Mouse (Mus musculus) frontal cortex, adult (tissue): ENCODE measurements around the gene Pfkl.
"Not testable (repeated sequence)": the region's sequence is repeated elsewhere in the genome, so short reads cannot be mapped to it uniquely, and the experiment has no call there.

Source experiments
- ATAC-seq: cut with Nextera tagmentation; 2 replicates; pipeline ENCODE4 v1.9.2; 2017; ENCODE audit warnings: mild to moderate bottlenecking, moderate library complexity, mixed read lengths; ENCODE audit not compliant: low TSS enrichment

The Pfkl gene

DNA sequence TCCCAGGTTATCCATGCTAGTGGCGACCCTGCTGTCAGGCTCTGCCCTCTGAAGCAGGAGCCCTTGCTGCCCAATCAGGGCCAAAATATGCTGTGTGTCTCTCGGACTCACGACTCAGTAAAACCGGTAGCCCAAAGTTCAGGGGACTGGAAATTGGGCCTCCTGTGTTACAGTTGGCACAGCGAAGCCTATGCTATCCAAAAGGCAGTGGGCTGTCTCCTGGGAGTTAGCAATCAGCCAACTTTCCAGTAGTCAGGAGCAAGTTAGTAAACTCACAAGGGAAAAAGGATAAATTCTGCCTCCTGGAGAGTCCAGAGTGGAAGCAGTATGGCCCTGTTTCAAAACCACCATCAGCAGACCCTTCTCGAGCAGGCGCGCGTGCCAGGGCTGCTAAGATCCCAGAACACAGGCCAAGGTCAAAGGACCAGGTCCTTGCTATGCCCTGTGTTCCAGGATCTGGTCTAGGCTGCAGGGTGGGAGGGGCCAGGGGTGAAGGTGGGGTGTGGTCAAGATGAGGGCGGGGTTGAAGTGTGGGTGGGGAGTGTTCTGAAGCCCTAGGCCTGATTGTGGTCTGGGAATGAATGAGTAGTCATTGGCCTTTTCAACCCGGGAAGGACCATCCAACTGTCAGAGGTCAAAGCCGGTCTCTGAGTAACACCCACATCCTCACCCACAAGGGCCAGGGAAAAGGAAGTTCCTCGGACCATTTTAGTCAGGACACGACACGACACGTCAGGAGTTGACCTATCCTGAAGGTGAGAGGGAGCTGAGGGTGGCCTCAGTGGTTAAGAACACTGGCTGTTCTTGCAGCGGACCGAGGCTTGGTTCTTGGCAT is 3.0 kb upstream of the Pfkl start:
- ATAC-seq, result no peak

DNA sequence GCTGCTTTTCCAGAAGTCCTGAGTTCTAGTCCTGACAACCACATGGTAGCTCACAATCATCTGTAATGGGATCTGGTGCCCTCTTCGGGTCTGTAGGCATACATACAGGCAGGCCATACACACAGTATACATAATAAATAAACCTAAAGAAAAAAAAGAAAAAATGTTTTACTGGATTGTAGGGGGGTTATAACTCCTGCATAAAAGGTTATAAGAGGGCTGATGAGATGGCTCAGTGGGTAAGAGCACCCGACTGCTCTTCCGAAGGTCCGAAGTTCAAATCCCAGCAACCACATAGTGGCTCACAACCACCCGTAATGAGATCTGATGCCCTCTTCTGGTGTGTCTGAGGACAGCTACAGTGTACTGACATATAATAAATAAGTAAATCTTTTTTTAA is 1.2 kb upstream of the Pfkl start:
- not testable (repeated sequence) for ATAC-seq

DNA sequence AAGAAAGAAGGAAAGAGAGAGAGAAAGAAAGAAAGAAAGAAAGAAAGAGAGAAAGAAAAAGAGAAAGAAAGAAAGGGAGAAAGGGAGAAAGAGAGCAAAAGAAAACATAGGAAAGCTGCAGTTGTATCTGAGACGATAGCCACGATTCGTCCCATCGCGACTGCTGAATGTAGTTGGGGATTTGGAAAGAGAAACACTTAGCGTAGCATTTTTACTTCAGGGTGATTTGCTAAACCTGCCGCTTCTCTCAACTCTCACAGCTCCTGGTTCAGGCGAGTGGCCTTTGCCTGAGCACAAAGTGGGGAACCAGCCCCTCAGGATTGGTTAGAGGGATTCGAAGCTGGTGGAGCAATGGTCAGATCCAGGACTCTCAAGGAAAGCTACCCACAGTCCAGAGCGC is 452 bp upstream of the Pfkl start:
- ATAC-seq, result no peak

DNA sequence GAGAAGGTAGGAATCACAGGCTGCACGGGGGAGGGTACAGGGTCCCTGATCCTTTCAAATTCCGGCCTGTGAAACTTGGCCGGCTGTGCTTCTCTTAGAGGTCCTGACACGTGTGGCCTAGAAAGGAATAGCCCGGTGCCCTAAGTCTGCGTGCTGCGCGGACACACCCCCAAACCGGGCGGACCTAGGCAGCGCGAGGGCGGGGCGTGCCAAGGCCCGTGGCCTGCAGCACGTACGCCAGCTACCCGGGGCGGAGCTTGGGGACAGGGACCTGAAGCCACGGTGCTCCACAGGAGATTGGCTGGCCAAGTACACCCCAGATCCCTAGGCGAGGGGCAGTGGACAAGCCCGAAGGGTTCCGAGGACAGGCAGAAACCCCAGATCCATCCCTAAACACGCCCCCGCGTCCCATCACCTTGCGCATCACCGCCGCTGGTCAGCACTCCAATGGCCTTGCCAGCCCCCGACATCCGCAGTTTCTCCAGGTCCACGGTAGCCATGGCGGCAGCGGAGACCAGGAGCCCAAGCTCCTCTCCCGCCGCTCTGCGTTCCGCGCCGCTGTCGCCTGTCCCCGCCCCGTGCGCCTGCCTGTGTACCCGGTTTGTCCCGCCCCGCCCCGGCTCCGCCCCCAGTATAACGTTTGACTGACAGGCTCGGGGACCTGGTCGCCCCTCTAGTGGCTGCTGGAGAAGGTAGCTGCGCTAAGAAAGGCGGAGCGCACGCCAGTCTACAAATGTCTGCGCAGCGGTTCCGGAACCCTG is 519 bp downstream of the Pfkl start:
- peak; percentile 86 for ATAC-seq

DNA sequence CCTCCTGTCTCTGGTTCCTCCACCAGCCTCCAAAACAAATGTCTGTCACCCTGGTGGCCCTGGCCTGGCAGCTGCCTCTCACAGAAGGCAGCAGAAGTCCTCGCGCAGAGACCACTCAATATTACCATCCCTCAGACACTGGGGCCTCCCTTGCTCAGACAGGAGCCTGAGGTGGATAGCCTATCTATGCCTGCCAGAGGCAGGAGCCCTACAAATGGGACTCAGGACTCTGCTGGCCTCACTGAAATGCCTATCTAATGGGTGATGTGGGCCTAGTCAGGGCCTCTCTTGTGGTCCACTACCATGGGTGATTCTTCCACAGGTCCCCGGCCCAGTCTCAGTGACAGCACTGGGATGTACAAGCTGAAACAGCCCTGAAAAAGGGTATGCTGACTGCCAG is 1.7 kb downstream of the Pfkl start:
- no peak for ATAC-seq

DNA sequence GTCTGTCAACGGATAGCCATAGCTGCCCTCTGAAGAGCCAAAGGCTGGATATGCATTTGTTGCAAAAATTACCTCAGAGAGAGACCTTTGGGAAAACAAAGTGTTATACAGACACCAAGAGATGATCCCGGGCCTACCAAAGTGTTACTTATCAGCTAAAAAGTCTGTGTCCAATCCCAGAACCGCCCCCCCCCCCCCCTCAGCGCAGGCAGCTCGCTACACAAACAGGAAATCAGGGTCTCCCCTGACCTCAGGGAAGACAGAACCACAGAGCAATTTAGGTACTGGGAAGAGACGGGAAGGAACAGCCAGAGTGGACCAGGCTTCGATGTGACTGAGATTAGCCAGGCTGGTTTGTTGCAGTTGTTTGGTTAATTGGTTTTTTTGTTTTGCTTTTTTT is 2.7 kb downstream of the Pfkl start:
- no peak for ATAC-seq

DNA sequence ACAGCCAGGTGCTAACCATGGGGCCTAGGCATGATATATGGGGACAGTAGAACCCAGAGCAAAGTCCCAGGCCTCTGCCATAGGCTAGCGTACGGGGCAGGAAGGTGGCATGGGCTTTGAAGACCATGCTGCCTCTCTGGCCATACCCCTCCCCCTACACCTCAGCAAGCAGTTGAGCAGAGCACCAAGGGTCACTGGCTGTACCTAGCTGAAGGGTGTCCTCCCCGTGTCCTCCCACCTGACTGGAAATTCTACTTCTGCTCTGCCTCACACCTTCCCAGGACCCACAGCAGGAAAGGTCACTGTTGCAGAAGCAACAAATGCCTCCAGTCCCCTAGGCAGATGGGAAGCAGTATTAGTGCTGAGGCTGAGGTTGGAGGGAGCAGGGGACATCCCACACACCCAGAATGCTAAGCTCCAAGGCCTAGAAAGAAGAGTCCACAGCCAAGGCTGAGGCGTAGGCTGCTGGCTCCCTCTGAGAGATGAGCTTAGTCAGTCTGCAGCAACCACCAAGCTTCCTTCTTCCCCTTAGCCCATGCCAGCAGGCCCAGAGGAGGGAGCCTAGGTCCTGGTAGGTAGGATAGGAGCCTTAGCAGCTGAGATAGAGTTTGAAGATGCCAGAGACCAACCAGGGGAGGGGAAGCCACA is 4.0 kb downstream of the Pfkl start:
- peak; percentile 4; the same call in 1 of the 2 replicates for ATAC-seq

DNA sequence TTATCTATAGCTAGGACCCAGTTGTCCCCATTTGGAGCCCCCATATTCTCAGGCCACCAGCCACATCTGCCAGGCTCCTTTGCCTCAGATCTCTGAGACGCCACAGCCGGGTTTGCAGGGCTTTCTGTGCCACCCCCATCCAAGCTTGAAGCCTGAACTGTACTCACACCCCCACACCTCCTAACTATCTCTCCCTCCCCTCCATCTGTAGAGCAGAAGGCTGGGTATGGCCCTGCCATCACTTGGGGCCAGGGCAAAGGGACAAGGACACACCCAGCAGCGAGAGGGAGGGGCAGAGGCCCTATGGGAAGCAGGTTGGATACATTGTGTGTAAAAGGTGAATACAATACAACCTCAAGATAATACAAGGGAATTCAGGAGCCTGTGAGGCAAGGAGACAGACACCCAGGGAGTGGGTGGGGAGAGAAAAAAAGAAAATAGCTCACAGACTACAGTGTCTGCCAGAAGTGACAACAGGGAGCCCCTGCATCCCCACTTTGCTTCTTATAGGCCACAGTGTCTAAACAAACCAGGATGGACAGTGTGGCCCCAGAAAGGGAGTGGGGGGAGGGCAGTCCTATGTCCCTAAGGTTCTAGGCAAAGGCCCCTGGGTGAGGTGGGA is 5.3 kb downstream of the Pfkl start:
- peak; percentile 24 for ATAC-seq

DNA sequence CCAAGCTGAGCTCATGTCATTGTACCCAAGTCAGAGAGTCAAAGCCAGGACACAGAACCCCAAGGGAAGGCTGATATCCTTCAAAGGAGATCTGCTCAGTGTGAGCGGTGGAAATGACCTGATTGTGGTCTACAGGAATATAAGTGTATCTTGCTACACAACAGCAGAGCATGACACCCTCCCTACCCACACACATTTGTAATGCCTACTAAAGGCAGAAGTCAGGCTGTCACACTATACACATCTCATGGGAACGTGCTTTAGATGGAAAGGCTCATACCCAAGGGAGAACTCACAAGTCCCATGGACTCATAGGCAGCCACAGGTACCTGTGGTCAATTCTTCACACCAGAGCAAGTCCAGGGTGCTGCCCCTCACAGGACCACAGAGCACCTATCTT is 7.6 kb downstream of the Pfkl start:
- peak; percentile 8; the same call in 1 of the 2 replicates for ATAC-seq

DNA sequence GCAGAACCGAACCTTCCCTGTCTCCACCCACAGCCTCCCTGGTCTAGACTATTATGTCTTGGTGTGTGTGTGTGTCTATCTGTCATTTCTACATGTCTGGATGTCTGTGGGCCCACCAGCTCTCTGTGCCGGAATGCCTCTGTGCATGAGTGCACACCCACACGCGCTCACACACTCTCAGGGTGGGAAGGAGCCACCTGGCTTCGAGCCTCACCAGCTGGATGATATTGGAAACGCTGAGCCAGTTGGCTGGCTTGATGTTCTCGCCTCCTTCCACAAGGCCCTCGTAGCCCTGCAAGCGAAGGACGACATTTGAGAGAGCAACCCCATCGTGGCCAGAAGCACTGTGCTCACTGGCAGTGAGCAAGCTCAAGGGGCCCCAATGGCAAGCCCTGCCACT is 8.1 kb downstream of the Pfkl start:
- ATAC-seq, result peak; percentile 78

DNA sequence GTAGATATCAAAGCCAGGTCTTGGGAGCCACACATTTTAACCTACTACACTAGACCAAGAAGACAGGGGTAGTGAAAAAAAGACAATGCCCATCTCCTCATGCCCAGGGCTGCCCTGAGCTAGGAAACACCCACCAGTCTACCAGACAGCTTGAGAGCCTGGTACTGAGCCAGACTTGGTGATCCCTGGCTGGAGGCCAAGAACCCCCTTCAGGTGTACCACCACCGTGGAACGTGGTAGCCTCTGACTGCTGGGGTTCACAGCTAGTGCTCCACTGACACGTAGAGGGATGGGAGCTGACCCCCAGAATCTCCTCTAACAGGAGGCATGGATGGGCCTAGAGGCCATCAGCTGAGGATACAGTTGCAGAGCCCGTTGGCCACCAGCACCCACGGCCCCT is 9.7 kb downstream of the Pfkl start:
- no peak for ATAC-seq

DNA sequence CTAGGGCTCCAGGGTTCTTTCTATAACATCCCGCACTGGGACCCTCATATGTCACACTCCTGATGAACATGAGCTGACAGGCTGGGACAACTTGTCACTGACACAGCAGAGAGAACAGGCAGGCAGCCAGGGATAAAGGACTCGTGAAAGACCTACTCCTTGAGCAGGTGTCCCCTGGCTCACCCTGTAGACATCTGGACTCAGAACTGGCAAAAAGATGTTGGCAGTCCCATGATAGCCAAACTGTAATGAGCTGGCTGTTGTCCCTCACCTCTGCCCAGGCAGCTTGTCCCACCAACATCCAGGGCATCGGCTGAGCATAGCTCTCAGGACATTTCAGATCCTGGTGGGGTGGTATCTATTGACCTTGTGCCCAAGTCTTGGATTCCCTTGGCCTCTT is 14.2 kb downstream of the Pfkl start:
- no peak for ATAC-seq

DNA sequence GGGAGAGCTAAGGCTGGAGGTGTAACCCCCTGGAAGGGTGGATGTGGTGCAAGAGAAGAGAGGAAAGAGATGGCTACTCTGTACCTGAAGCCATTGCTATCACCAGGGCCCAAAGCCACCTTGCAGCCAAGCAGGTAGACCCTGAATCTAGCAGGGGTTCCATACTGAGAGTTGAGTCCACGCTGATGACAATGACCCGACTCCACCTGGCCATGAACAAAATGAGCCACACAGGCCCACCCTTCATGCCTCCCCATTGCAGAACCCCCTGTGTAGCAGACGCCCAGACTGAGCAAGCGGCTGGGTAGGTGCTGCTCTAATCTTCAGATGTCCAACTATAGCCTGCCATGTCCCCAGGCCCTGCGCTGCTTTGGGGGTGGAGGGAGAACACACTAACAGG is 24.1 kb downstream of the Pfkl start:
- ATAC-seq, result no peak

DNA sequence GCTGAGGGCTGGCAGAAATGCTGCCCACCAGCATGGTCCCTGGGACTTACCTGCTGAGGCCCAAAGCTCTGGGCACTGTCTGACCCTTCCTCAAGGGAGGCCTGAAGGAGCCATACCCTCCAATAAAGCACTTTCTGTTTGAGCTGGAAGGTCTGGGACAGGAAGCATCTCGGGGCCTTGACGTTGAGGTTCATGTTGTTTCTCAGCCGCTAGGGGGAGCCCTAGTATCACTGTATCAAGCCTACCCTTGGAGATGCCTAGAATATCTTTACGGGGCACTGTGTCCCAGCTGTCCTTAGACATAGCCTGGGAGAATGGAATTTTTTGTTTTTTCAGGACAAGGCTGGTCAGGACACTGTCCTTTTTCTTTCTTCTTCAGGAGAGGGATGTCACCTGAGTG is 25.2 kb downstream of the Pfkl start:
- ATAC-seq, result peak; percentile 83

DNA sequence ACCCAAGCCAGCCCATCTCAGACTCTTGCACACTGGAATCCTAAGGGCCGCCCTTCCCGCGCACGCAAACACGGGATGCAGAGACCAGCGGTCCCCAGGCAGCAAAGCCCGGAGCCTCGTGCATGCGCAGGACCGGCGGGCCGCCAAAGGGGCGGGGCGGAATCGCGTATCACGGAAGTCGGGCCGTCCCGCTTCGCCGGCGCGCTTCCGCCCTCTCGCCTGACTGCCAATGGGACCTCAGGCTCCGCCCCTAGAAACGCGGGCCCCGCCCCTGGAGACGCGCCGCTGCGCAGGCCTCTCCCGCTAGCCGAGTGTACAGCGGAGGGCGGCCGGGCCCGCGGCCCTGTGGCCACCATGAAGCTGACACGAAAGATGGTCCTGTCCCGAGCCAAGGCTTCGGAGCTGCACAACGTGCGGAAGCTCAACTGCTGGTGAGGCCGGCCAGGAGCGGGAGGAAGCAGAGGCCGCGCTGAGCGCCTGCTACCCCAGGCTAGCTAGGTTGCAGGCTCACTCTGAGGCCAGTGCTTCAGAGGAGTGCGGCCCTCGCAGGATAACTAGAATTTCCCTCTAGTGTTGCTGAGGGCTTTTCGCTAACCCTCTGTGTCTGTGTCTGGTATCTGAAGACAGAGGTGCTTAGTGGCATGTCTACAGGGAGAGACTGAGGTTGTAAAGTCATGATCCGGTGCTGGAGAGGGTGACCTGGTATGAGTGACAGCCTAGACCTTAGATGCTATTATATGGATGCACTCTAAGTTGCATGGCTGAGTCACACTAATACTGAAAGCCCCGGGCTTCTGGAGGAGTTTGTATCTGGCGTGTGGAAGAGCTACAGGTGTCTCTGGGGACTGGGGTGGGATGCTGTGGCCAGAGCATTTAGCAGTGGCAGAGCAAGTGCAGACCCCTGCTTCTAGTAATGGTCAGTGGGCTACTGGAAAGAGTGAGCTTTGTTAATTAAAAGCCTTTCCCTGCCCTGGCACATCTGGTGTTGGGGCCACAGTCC is 31.2 kb downstream of the Pfkl start, which contains the start of gene 1810043G02Rik:
1810043G02Rik (plus strand) TSS at position 174 of the 1,000 bp plus-strand sequence.
- ATAC-seq, result peak; percentile 95

DNA sequence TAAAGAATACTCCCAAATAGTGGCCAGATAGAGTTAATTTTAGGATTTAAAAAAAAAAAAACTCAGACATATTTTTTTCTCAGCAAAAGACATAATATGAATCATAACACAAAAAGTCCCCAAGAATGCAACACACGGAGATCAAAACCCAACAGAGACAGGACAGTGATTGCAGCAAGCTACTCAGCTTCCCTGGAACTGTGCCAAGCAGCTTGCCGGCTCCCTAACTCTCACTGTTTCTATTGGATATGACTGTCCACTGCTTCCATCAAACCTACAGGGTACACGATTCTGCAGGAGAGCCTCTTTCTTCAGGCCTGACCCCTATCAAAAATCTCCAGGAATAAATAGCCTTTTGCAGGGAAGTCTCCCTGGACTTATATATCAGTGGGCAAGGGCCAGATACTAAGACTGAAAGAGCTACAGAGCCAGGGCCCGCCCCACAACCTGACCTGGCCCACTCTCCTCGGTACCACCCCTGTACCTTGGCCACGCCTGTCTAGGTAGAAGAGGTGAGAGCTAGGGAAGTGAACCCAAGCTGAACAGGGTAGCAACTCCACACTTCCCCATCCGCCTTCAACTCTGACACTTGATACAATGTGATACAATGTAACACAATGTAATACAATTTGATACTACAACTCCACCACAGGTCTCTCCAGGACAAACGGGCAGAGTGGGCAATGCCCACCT is 33.3 kb downstream of the Pfkl start:
- no peak for ATAC-seq

DNA sequence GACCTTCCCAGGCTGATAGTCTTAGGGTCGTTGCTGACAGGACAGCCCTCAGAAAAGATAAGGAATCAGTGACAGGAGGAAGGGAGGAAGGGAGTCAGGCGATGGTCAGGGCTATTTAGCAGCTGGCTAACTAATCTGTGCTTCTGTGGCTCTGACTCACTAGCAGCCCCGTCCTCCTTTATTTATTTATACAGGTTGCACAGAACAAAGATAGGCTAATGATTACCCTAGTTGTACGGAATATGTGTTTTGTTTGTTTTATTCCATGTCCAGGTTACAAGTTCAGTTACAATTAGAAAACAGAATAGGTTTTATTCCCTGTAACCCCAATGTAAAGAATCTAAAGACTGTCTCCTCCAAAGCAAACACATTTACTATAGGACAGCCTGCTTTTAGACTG is 34.2 kb downstream of the Pfkl start:
- no peak for ATAC-seq

DNA sequence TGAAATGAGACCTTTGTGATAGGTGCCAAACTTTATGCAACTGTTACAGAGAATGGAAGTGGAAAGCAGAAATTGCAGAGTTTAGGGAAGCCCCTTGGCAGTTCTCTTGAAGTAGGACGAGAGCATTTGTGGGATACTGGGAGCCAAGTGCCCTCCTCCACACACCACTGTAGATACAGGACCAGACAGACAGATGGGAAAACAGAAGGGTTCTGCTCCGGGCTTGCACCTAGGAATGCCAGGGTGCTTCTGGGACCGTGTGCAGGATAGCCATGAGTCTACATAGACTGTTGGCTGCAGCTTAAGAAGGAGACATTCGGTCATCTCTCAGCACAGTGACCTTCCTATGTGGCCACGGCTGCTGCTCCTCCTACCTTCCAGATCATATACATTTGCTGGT is 35.1 kb downstream of the Pfkl start:
- ATAC-seq, result no peak

DNA sequence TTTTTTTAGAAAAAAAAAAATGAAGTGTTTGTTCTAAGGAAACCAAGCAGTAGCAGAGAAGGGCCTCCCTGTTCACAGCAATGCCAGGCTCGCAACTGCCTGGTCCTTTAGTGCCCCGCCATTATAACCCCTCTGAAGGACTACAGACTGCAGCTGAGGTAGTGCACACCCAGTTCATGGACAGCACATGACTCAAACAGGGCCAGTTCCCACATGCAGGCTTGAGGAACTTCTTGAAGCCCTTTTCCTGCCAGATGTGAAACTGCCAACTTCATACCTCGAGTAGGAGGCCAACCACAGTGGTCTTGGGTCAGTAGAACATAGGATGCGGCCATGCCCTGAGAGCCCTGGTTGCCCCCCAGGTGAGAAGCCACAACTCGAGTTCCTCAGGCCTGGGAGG is 35.6 kb downstream of the Pfkl start:
- ATAC-seq, result no peak
